Mouse (Mus musculus) limb, embryonic 12.5 days (tissue): ENCODE results near the gene Sms. TPM values are rescaled to one million over a fixed set of nuclear protein-coding genes. Genes with fewer than 3 reads are reported as not detected.

Source experiments
- ATAC-seq: fragments of 200-750 bp; cut with Nextera tagmentation; 2 replicates; pipeline ENCODE4 v1.8.0; 2017; ENCODE audit warnings: low read depth, moderate TSS enrichment; ENCODE audit not compliant: insufficient number of reproducible peaks, insufficient read depth, low FRiP score, low TSS enrichment
- H3K27ac ChIP-seq: fragments of 300-500 bp; sonication (generic); 2 replicates; pipeline ENCODE4 v1.5.1; 2016; ENCODE audit warnings: mild to moderate bottlenecking, moderate library complexity
- H3K27me3 ChIP-seq: fragments of 300-500 bp; sonication (generic); 2 replicates; pipeline ENCODE4 v1.6.1; 2016; ENCODE audit warnings: mild to moderate bottlenecking, moderate library complexity
- H3K36me3 ChIP-seq: fragments of 300-500 bp; sonication (generic); 2 replicates; pipeline ENCODE4 v1.6.1; 2016; ENCODE audit warnings: mild to moderate bottlenecking, moderate library complexity
- H3K4me1 ChIP-seq: fragments of 300-500 bp; sonication (generic); replicated peaks from 2 replicates; pipeline ENCODE4 v1.6.1; 2016
- H3K4me2 ChIP-seq: fragments of 300-500 bp; sonication (generic); 2 replicates; pipeline ENCODE4 v1.6.1; 2016; ENCODE audit warnings: mild to moderate bottlenecking, moderate library complexity
- H3K4me3 ChIP-seq: fragments of 300-500 bp; sonication (generic); replicated peaks from 2 replicates; pipeline ENCODE4 v1.5.1; 2016; ENCODE audit warnings: mild to moderate bottlenecking
- H3K9ac ChIP-seq: fragments of 300-500 bp; sonication (generic); replicated peaks from 2 replicates; pipeline ENCODE4 v1.6.1; 2016; ENCODE audit warnings: mild to moderate bottlenecking, moderate library complexity
- H3K9me3 ChIP-seq: fragments of 300-500 bp; sonication (generic); 2 replicates; pipeline ENCODE4 v1.6.1; 2016; ENCODE audit warnings: mild to moderate bottlenecking, moderate library complexity
- WGBS: fragments of 180-500 bp; shearing (Covaris S2); methylation state at CpG from one replicate; pipeline ENCODE4 v1.1.7; 2016; 5-methylcytosine and 5-hydroxymethylcytosine counted together
- polyA plus RNA-seq: library from polyadenylated mRNA; unstranded; fragments of >200 nt; fragmentation: Nextera tagmentation; extraction: Ambion mirVana; gene quantifications from 2 replicates; pipeline ENCODE4 v1.2.1, GENCODE M21; 2016

Sms gene
- polyA plus RNA-seq, 1 experiment from 2014 or later = 75.2 TPM

DNA sequence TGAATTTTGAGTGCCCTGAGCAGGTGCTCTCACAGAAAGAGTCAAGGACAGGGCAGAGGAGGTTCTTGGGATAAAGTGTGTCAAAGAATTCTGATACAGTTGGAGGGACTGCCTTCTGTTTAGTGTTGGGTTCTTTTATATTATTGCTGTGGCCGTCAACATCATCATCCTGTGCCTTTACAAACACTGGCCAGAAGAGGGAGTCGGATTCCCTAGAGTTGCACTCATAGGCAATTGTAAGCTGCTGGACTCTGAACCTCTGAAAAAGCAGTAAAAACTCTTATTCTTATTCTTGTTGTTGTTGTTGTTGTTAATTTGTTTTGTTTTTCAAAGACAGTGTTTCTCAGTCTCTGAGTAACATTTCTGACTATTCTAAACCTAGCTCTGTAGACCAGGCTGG is 5.3 kb downstream of the Sms start:
- H3K27me3 ChIP-seq = peaks cover 13% of the 10 kb centered on the region
- 57% methylated on average over 2 of the region's 2 CpGs for WGBS
- 0 out of 2 replicates have a peak, but pooled peaks cover 5% of the 10 kb centered on the region for H3K4me1 ChIP-seq
- H3K4me2 ChIP-seq = no peak overlapping the region
- H3K9ac ChIP-seq = no peak overlapping the region
- no peaks in the 10 kb centered on the region for H3K36me3 ChIP-seq
- no peak for ATAC-seq
- no peak overlapping the region for H3K27ac ChIP-seq
- no peak overlapping the region for H3K4me3 ChIP-seq
- H3K9me3 ChIP-seq = no peaks in the 10 kb centered on the region

GRCm38 (mm10) chrX:157482842-157483241 is 9.2 kb downstream of the Sms start:
- Histone ChIP-seq H3K27ac (no peak overlapping the region), H3K27me3 (no peaks in the 10 kb centered on the region), H3K4me3 (no peak overlapping the region), H3K4me1 (no peaks in the 10 kb centered on the region), H3K4me2 (no peak overlapping the region), H3K9me3 (no peaks in the 10 kb centered on the region), H3K36me3 (no peaks in the 10 kb centered on the region), H3K9ac (no peak overlapping the region)
- ATAC-seq = no peak
- WGBS = 92% methylated on average over 2 of the region's 2 CpGs

DNA sequence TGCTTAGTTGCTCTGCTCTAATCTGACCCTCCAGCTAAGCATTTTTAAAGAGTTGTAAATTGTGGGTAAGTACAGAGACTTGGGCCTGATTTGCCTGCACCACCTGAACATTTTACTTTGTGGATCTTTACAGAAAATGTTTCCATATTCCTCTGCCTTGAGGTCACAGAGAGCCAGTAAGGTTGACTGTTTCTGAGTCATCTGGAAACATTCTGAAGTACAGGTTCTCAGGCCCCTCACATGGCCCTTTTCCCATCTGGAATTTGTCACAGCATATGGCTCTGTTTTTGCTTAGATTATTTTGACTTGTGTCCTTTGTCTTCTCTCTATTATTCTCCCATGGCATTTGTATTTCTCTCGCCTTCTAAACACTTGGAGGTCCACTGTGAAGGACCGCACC is 10.2 kb downstream of the Sms start:
- H3K4me2 ChIP-seq = no peak overlapping the region
- H3K9me3 ChIP-seq = no peaks in the 10 kb centered on the region
- H3K4me1 ChIP-seq = no peaks in the 10 kb centered on the region
- no peak overlapping the region for H3K27ac ChIP-seq
- WGBS = 71% methylated on average over 2 of the region's 2 CpGs
- no peak overlapping the region for H3K4me3 ChIP-seq
- no peak overlapping the region for H3K9ac ChIP-seq
- no peak for ATAC-seq
- H3K27me3 ChIP-seq = no peaks in the 10 kb centered on the region
- H3K36me3 ChIP-seq = no peaks in the 10 kb centered on the region

DNA sequence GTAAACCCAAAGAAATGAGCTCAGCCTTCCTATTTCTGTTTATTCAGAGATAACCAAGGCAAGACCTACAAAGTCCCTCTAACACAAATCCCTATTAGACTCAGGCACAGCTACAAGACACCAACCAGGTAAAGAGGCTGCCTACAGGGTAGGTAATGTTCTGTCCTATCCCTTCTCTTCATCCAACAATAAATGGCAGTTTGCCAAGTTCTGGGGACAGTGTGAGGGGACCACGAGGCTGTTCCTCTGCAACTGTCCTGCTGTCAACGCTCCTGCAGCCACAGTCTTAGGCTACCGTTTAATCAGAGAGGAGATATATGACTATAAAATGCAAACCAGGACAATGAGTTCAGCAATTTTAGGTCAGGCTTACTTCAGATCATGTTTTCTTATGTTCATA is 14.8 kb downstream of the Sms start:
- no peaks in the 10 kb centered on the region for H3K36me3 ChIP-seq
- 0 out of 2 replicates have a peak, but pooled peaks cover 4% of the 10 kb centered on the region for H3K4me1 ChIP-seq
- 44% methylated on average over 3 of the region's 3 CpGs for WGBS
- no peak overlapping the region for H3K9ac ChIP-seq
- H3K9me3 ChIP-seq = no peaks in the 10 kb centered on the region
- H3K27ac ChIP-seq = no peak overlapping the region
- H3K4me2 ChIP-seq = no peak overlapping the region
- H3K27me3 ChIP-seq = no peaks in the 10 kb centered on the region
- no peak for ATAC-seq
- no peak overlapping the region for H3K4me3 ChIP-seq

GRCm38 (mm10) chrX:157476153-157476810 is 15.8 kb downstream of the Sms start:
- Histone ChIP-seq H3K4me3 (no peak overlapping the region), H3K27me3 (no peaks in the 10 kb centered on the region), H3K27ac (no peak overlapping the region), H3K9ac (no peak overlapping the region), H3K36me3 (no peaks in the 10 kb centered on the region), H3K9me3 (no peaks in the 10 kb centered on the region), H3K4me1 (0 out of 2 replicates have a peak, but pooled peaks cover 4% of the 10 kb centered on the region), H3K4me2 (no peak overlapping the region)
- ATAC-seq = no peak
- WGBS = 85% methylated on average over 4 of the region's 4 CpGs

- Histone ChIP-seq H3K9ac (no peak overlapping the region), H3K4me2 (no peak overlapping the region), H3K27me3 (no peaks in the 10 kb centered on the region), H3K4me3 (no peak overlapping the region), H3K9me3 (no peaks in the 10 kb centered on the region), H3K4me1 (0 out of 2 replicates have a peak, but pooled peaks cover 4% of the 10 kb centered on the region), H3K27ac (no peak overlapping the region), H3K36me3 (no peaks in the 10 kb centered on the region)
- 86% methylated on average over 8 of the region's 8 CpGs for WGBS
- no peak for ATAC-seq
Measured at GRCm38 (mm10) chrX:157471711-157472660, 20.1 kb downstream of the Sms start.

DNA sequence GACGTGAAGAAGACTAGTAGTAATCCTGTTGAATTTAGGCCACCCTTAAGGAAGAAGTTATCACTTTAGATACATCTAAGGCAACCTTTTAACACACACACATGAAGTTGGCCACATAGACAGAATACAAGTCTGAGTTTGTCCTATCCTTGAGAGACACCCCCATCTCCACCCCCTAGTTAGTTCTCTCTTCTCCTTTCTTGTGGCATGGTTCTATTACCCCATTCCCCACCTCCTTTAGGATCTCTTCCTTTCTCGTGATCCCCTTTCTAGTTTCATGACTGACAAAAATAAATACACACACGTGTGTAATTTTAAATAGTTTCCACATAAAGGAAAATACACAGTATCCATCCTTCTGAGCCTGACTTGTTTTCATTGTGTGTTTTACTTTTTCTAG is 23.3 kb downstream of the Sms start:
- 81% methylated on average over 3 of the region's 3 CpGs for WGBS
- no peak for ATAC-seq
- no peaks in the 10 kb centered on the region for H3K36me3 ChIP-seq
- no peaks in the 10 kb centered on the region for H3K9me3 ChIP-seq
- H3K4me1 ChIP-seq = no peaks in the 10 kb centered on the region
- H3K9ac ChIP-seq = no peak overlapping the region
- no peak overlapping the region for H3K27ac ChIP-seq
- no peak overlapping the region for H3K4me2 ChIP-seq
- H3K27me3 ChIP-seq = no peaks in the 10 kb centered on the region
- H3K4me3 ChIP-seq = no peak overlapping the region

DNA sequence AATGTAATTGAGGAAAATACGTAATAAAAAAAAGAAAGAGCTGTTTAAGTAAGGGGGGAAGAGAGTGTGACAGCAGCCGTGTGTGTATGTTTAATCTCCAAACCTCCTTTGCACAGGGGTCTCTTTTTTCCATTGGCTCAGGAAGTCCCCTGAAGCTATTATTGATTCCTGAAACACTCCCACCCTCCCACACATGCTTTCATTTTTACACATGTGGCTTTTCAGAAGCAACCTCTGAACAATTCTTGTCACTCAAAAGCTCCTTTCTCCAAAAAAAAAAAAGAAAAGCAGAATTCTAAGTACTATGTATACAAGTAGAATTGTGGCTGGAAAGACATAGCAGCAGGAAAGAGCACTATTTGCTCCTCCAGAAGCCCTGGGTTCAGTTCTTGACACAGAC is 24.0 kb downstream of the Sms start:
- ATAC-seq = no peak
- WGBS = 63% methylated on average over 2 of the region's 2 CpGs

GRCm38 (mm10) chrX:157465949-157466348 is 26.1 kb downstream of the Sms start:
- Histone ChIP-seq H3K9ac (no peak overlapping the region), H3K4me2 (no peak overlapping the region), H3K4me1 (no peaks in the 10 kb centered on the region), H3K27ac (no peak overlapping the region), H3K4me3 (no peak overlapping the region), H3K27me3 (no peaks in the 10 kb centered on the region), H3K9me3 (no peaks in the 10 kb centered on the region), H3K36me3 (no peaks in the 10 kb centered on the region)
- ATAC-seq = no peak
- WGBS = 83% methylated on average over 1 of the region's 1 CpGs

More for the DNA sequence above, 24.0 kb downstream of the Sms start:
- Histone ChIP-seq H3K9me3 (no peaks in the 10 kb centered on the region), H3K36me3 (no peaks in the 10 kb centered on the region), H3K4me2 (no peak overlapping the region), H3K4me3 (no peak overlapping the region), H3K27ac (no peak overlapping the region), H3K9ac (no peak overlapping the region), H3K4me1 (no peaks in the 10 kb centered on the region), H3K27me3 (no peaks in the 10 kb centered on the region)

GRCm38 (mm10) chrX:157462716-157463115 is 29.4 kb downstream of the Sms start:
- H3K9ac ChIP-seq = no peak overlapping the region
- no peaks in the 10 kb centered on the region for H3K9me3 ChIP-seq
- H3K27ac ChIP-seq = no peak overlapping the region
- peaks cover 6% of the 10 kb centered on the region; the same call in 1 of the 2 replicates for H3K36me3 ChIP-seq
- no peak for ATAC-seq
- H3K4me2 ChIP-seq = no peak overlapping the region
- no peaks in the 10 kb centered on the region for H3K27me3 ChIP-seq
- no peaks in the 10 kb centered on the region for H3K4me1 ChIP-seq
- 79% methylated on average over 3 of the region's 3 CpGs for WGBS
- H3K4me3 ChIP-seq = no peak overlapping the region

- H3K9me3 ChIP-seq = no peaks in the 10 kb centered on the region
- no peak overlapping the region for H3K27ac ChIP-seq
- WGBS = 56% methylated on average over 1 of the region's 1 CpGs
- no peaks in the 10 kb centered on the region for H3K4me1 ChIP-seq
- no peak overlapping the region for H3K4me3 ChIP-seq
- no peak for ATAC-seq
- H3K4me2 ChIP-seq = no peak overlapping the region
- H3K36me3 ChIP-seq = peaks cover 14% of the 10 kb centered on the region; the same call in 1 of the 2 replicates
- no peak overlapping the region for H3K9ac ChIP-seq
- H3K27me3 ChIP-seq = no peaks in the 10 kb centered on the region
Measured at GRCm38 (mm10) chrX:157454430-157454829, 37.7 kb downstream of the Sms start.
